Mouse (Mus musculus): ENCODE results near the gene Rpl21.

The Rpl21 gene

DNA sequence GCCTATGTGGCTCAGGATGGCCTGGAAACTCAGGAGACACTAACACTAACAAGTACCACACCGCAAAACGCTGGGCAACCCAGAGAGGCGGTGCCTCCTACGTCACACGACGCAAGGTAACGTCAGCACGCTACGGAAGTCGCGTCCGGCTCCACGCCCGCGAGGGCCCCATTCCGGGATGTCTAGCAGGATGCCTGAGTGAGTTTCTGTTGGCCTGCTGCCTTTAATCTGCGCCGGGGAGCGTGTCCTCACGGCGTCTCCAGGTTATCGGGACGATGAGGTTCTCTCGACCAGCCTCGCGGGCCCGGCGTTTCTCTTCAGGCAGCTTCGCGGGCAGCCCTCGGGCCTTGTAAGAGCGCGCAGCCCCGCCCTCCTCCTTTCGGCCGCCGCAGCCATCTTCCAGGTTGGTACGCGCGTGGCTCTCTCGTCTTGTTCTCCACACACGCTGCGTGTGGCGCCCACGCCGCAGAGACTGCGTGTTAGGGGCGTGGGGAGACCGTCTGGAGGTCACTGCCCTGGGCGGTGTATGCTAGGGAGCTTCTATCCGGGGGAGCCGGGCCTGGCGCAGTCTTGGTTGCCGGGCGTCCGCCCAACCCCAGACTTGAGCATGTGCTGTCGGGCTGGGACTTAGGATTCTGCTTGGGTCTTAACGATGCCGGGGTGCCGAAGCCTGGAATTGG lies at the start of gene Rpl21:
Gene Rpl21 (plus strand): TSS at position 122 of the 680 bp plus-strand sequence.
- peak; percentile 86 for DNase-seq (ENCODE audit: extremely low spot score, low read depth, low spot score)

DNA sequence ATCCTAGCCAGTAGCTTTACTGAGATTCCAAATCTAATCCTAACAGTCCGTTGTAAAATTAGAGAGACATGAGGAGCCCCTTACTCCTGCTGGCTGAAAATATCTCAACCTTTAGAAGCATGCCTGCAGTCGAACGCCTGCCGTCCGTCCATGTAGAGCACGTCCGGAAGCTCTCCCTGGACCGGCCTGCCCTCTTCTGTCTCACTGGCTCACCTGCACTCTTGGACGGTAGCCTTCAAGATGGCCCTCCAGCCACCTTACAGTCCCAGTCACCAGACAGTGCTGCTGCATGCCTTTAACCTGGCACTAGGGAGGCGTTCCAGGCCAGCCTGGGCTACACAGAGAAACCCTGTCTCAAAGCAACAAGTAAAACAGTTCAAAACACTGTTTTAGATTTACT lies 49.4 kb upstream of the Rpl21 start:
- DNase-seq (ENCODE audit: extremely low spot score, low read depth, low spot score) = no peak

- DNase-seq (ENCODE audit: extremely low spot score, low read depth, low spot score) = no peak
These were observed 48.8 kb upstream of the Rpl21 start for GRCm38 (mm10) chr5:146783891-146784290.

- no peak for DNase-seq (ENCODE audit: extremely low spot score, low read depth, low spot score)
These were observed 46.6 kb upstream of the Rpl21 start for GRCm38 (mm10) chr5:146786123-146786522.

DNA sequence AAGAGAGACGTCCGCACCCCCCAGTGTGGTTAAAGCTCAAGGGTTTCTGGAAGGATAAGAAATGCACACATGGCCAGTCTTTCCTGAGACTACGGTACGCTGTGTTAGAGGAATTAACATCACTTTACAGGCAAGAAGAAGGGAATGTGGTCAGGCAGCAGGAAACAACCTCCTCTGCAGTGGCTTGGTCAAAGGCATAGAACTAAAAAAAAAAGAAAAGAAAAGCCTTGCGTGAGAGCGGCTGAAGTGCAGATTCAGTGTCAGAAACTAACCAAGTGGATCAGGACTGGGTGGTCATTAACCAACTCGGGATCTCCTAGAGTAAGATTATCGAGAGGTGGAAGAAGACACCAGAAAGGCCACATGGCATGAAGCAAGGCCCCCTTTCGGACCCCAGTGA lies 43.3 kb upstream of the Rpl21 start:
- no peak for DNase-seq (ENCODE audit: extremely low spot score, low read depth, low spot score)

- DNase-seq (ENCODE audit: extremely low spot score, low read depth, low spot score) = no peak
These were observed 41.7 kb upstream of the Rpl21 start for GRCm38 (mm10) chr5:146790944-146791343.

GRCm38 (mm10) chr5:146792140-146792791 lies 40.4 kb upstream of the Rpl21 start:
- DNase-seq (ENCODE audit: extremely low spot score, low read depth, low spot score) = no peak

DNA sequence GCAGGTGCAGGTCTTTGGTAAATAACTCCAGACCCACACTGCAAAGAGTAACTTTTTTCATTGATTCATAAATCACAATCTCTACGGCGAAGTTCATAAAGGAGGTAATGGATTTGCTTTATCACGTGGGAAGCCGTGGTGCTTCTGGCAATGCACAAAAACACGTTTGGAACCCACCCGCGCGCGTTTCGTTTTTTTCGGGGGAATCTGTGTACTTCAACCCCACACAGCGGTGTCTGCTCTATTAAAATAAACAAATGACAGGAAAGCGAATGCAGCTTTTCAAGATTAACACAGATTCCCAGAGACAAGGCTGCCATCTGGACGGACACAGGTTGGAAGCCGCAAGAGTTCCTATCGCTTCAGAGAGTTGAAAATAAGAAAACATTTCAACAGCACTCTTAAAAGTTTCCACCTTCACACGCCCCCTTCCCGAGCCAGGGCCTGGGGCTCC lies 39.0 kb upstream of the Rpl21 start:
- DNase-seq (ENCODE audit: extremely low spot score, low read depth, low spot score) = no peak

GRCm38 (mm10) chr5:146794084-146794852 lies 38.4 kb upstream of the Rpl21 start:
- DNase-seq (ENCODE audit: extremely low spot score, low read depth, low spot score) = no peak

DNA sequence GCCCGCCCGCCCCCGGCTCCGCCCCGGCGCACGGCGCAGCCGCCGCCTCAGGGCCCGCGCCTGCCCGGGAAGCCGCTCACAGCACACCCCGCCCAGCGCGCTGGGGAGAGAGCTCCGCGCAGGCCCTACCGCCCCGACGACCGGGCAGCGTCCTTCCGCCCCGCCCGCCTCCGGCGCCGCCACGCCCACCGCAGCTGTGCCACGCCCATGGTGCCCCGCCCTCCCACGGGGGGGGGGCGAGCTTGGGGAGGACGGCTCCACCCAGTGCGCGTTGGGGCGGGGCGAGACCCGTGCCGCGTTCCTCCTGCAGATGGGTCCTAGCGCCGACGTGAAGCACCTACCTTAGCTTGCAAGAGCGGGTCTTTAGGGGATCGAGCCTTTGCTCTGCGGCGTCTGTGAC lies 37.8 kb upstream of the Rpl21 start, which contains the start of gene Usp12:
Gene Usp12 (minus strand): TSS at position 154 of the 400 bp plus-strand sequence.
- DNase-seq (ENCODE audit: extremely low spot score, low read depth, low spot score) = peak; percentile 61

- DNase-seq (ENCODE audit: extremely low spot score, low read depth, low spot score) = no peak
These were observed 37.0 kb upstream of the Rpl21 start for GRCm38 (mm10) chr5:146795728-146796127.

GRCm38 (mm10) chr5:146798031-146798430 lies 34.7 kb upstream of the Rpl21 start:
- DNase-seq (ENCODE audit: extremely low spot score, low read depth, low spot score) = no peak

DNA sequence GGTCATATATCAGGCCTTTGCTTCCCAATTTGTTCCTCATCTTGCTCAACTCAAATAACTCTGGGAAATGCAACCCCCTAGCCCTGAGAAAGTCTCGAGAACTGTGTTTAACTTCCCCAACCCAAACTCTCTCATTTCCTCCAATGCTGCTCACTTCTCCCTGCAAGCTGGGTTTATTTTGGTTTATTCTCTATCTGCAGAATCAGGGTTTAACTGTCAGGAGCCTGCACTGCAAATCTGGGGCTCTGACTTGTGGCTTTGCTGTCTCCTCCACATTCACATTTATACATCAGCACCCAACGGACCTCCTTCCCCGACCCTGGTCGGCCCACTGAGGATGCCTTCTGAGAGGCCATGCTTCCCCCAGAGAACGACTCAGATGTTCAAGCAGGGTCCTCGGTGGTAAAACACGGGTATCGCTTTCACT lies 26.7 kb upstream of the Rpl21 start:
- no peak for DNase-seq (ENCODE audit: extremely low spot score, low read depth, low spot score)

GRCm38 (mm10) chr5:146809951-146810350 lies 22.7 kb upstream of the Rpl21 start:
- DNase-seq (ENCODE audit: extremely low spot score, low read depth, low spot score) = no peak

DNA sequence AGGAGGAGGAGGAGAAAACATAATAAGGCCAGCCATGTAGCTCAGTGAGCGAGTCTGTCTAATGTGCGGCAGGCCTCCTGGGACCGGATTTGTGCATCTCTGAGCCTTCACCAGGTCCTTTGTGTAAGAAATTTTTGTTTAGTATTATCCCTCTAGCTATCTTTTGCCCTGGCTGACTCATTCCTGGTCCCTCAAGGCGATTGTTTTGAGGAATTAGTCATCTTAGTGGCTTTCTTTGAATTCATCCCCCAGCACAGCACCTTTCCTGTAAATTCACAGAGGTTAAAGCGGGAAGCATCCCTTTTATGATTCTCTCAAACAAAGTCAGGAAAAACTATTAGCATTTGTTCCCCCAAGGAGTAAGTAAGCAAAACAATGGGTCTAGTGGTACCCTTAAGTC lies 19.8 kb upstream of the Rpl21 start:
- DNase-seq (ENCODE audit: extremely low spot score, low read depth, low spot score) = no peak

DNA sequence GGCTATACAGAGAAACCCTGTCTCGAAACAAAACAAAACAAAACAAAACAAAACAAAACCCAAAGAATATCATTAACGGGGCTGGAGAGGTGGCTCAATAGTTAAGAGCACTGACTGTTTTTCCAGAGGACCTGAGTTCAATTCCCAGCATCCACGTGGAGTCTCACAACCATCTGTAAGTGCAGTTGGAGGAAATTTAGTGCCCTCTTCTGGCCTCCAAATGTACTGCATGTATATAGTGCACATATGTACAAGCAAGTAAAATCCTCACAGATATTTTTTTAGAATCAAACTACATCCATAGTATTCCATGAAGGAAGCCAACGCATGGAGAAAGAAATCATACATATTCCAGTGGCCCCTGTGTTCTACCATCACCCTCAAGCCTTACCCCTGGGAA lies 19.3 kb upstream of the Rpl21 start:
- DNase-seq (ENCODE audit: extremely low spot score, low read depth, low spot score) = no peak

DNA sequence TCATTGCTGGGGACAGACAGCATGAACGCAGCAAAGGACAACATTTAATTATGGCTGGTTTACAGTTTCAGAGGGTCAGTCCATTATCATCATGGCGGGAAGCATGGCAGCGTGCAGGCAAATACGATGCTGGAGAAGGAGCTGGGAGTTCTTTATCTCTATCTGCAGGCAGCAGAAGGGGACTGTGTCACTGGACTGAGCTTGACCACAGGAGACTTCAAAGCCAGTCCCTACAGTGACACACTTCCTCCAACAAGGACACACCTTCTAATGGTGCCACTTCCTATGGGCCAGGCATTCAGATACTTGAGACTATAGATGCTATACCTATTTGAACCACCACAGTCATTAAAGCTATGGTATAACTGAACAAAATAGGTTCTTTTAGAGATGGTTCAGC lies 17.3 kb upstream of the Rpl21 start:
- no peak for DNase-seq (ENCODE audit: extremely low spot score, low read depth, low spot score)

DNA sequence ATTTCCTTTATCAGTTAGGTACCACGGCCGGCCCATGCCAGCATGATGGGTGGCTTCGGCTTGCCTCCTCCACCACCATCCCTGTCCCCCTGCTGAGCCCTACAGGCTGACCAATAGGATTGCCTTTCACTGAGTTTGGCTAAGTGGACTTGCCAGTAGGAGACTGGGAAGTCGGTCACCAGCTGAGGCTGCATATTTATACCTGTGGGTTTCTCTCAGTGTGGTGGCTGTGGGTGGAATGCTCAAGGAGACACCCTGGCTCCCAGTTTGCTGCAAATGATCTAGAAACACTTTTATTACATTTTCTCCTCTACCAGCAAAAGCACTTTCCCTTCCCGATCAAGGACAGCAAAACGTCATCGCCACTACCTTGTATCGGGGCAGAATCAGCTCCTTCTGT lies 15.1 kb upstream of the Rpl21 start:
- no peak for DNase-seq (ENCODE audit: extremely low spot score, low read depth, low spot score)

- DNase-seq (ENCODE audit: extremely low spot score, low read depth, low spot score) = no peak
These were observed 13.6 kb upstream of the Rpl21 start for GRCm38 (mm10) chr5:146818906-146819623.

DNA sequence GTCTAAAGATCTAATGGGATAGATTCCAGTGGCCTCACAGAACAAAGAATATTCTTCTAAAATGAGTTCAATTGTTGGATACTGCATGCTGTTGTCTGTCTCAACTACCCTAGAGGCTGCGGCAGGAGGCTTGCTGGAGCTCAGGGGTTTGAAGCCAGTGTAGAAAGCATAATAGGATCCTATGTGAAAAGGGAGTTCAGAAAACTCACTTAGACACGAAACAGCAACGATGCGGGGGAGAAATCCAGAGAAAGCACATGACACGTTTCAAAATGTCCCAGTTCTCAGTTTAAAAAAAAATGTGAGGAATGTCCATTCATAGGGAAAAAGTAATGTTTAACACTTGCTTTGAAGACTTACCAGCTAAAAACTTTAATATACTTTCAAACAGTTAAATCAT lies 9.7 kb upstream of the Rpl21 start:
- DNase-seq (ENCODE audit: extremely low spot score, low read depth, low spot score) = no peak

GRCm38 (mm10) chr5:146829528-146829927 lies 3.2 kb upstream of the Rpl21 start:
- DNase-seq (ENCODE audit: extremely low spot score, low read depth, low spot score) = no peak

Measured in hindlimb bud, embryonic 11.5 days (tissue).